Mouse (Mus musculus): ENCODE measurements around the gene Gm42674.

DNA sequence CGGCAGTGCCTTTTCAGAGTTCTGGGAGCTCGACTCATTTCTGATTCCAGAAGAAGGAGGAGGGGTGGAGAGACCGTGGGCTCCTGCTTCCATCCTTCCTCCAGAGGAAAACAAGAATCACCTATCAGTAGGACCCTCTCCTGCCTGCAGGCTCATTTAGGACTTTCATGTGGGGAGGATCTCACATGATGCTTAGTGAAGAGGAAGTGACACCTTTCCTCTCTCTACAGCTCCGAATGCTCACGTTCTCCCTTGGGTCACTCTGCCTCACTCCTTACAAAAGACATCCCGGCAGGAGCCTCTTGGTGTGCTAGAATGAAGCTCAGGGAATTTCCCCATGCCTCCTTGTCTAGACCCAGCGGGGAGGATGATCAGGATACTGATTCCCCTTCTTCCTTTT, 19.8 kb downstream of the Gm42674 start:
- TF ChIP-seq CTCF (IDR thresholded peaks at IDR 0.05; ENCODE audit: borderline replicate concordance, extremely low read depth, insufficient read depth, insufficient read length) (no peak), POLR2A (IDR thresholded peaks at IDR 0.05; ENCODE audit: borderline replicate concordance, extremely low read depth, insufficient read depth, insufficient read length, poor library complexity, severe bottlenecking) (no peak)
